Mouse (Mus musculus) regulatory T cell (primary cell): ENCODE data around the gene Baiap2.

Experiments
- in situ Hi-C: fragments of 300-600 bp; cut with MboI, MseI; formaldehyde crosslinking; loops from one replicate; pipeline ENCODE4 v1.15.1; 2025; ENCODE audit warnings: high pct_unique_total_duplicates

Gene Baiap2

GRCm38 (mm10) chr11:119970021-119970851, 27.7 kb downstream of the Baiap2 start:
- in situ Hi-C loops = loop anchor here (25.0 kb wide), 1 partner anchor 1708 kb away; no protein-coding TSS in a partner anchor

- in situ Hi-C loops = loop anchor here (25.0 kb wide), 1 partner anchor 1711 kb away; no protein-coding TSS in a partner anchor
Observed at GRCm38 (mm10) chr11:119973789-119974188, 31.2 kb downstream of the Baiap2 start.

- in situ Hi-C loops = no loop called here
Observed at GRCm38 (mm10) chr11:119975739-119976501, 33.4 kb downstream of the Baiap2 start.

GRCm38 (mm10) chr11:119978701-119979100, 36.1 kb downstream of the Baiap2 start:
- in situ Hi-C loops = no loop called here

GRCm38 (mm10) chr11:119979596-119980385, 37.2 kb downstream of the Baiap2 start:
- in situ Hi-C loops = no loop called here

GRCm38 (mm10) chr11:119981769-119982168, 39.2 kb downstream of the Baiap2 start:
- in situ Hi-C loops = no loop called here

- in situ Hi-C loops = no loop called here
Observed at GRCm38 (mm10) chr11:119982236-119982635, 39.7 kb downstream of the Baiap2 start.

- in situ Hi-C loops = no loop called here
Observed at GRCm38 (mm10) chr11:119983151-119983550, 40.6 kb downstream of the Baiap2 start.

- in situ Hi-C loops = loop anchor here (5.0 kb wide), 1 partner anchor 70 kb away; no protein-coding TSS in a partner anchor
Observed at GRCm38 (mm10) chr11:119986751-119987425, 44.3 kb downstream of the Baiap2 start.

GRCm38 (mm10) chr11:119987876-119988275, 45.3 kb downstream of the Baiap2 start:
- in situ Hi-C loops = loop anchor here (5.0 kb wide), 1 partner anchor 71 kb away; no protein-coding TSS in a partner anchor

- in situ Hi-C loops = loop anchor here (5.0 kb wide), 1 partner anchor 71 kb away; no protein-coding TSS in a partner anchor
Observed at GRCm38 (mm10) chr11:119988391-119988790, 45.8 kb downstream of the Baiap2 start.

- in situ Hi-C loops = loop anchor here (5.0 kb wide), 1 partner anchor 72 kb away; no protein-coding TSS in a partner anchor
Observed at GRCm38 (mm10) chr11:119989115-119989564, 46.6 kb downstream of the Baiap2 start.

GRCm38 (mm10) chr11:119990658-119991337, 48.2 kb downstream of the Baiap2 start:
- in situ Hi-C loops = no loop called here

- in situ Hi-C loops = no loop called here
Observed at GRCm38 (mm10) chr11:119991338-119991678, 48.7 kb downstream of the Baiap2 start.

GRCm38 (mm10) chr11:119997351-119997750, 54.8 kb downstream of the Baiap2 start:
- in situ Hi-C loops = loop anchor here (5.0 kb wide), 1 partner anchor 50 kb away; no protein-coding TSS in a partner anchor

- in situ Hi-C loops = no loop called here
Observed at GRCm38 (mm10) chr11:120002041-120002440, 59.5 kb downstream of the Baiap2 start.

- in situ Hi-C loops = no loop called here
Observed at GRCm38 (mm10) chr11:120002634-120003220, 60.2 kb downstream of the Baiap2 start.

- in situ Hi-C loops = no loop called here
Observed at GRCm38 (mm10) chr11:120005434-120006317, 63.1 kb downstream of the Baiap2 start.
